Mouse (Mus musculus) forebrain, embryonic 15.5 days (tissue): ENCODE measurements around the gene Ubc. TPM values are rescaled to one million over a fixed set of nuclear protein-coding genes. Genes with fewer than 3 reads are reported as not detected.

Experiments
- ATAC-seq: fragments of 200-750 bp; cut with Nextera tagmentation; replicated peaks from 2 replicates; pipeline ENCODE4 v1.8.0; 2017; ENCODE audit warnings: mild to moderate bottlenecking, moderate TSS enrichment, moderate library complexity
- H3K27ac ChIP-seq: fragments of 300-500 bp; sonication (generic); replicated peaks from 2 replicates; pipeline ENCODE4 v1.5.1; 2015; ENCODE audit warnings: mild to moderate bottlenecking, inconsistent platforms
- H3K27me3 ChIP-seq: fragments of 300-500 bp; sonication (generic); 2 replicates; pipeline ENCODE4 v1.6.1; 2015; ENCODE audit warnings: inconsistent platforms
- H3K36me3 ChIP-seq: fragments of 300-500 bp; sonication (generic); 2 replicates; pipeline ENCODE4 v1.6.1; 2015; ENCODE audit warnings: mild to moderate bottlenecking, inconsistent platforms
- H3K4me1 ChIP-seq: fragments of 300-500 bp; sonication (generic); 2 replicates; pipeline ENCODE4 v1.6.1; 2015; ENCODE audit warnings: inconsistent platforms
- H3K4me2 ChIP-seq: fragments of 300-500 bp; sonication (generic); replicated peaks from 2 replicates; pipeline ENCODE4 v1.6.1; 2015; ENCODE audit warnings: mild to moderate bottlenecking, inconsistent platforms
- H3K4me3 ChIP-seq: fragments of 300-500 bp; sonication (generic); 2 replicates; pipeline ENCODE4 v1.5.1; 2015; ENCODE audit warnings: mild to moderate bottlenecking, inconsistent platforms
- H3K9ac ChIP-seq: fragments of 300-500 bp; sonication (generic); replicated peaks from 2 replicates; pipeline ENCODE4 v1.6.1; 2015; ENCODE audit warnings: mild to moderate bottlenecking, inconsistent platforms
- H3K9me3 ChIP-seq: fragments of 300-500 bp; sonication (generic); 2 replicates; pipeline ENCODE4 v1.6.1; 2016; ENCODE audit warnings: inconsistent platforms
- WGBS: fragments of 180-500 bp; shearing (Covaris S2); methylation state at CpG from one replicate; pipeline ENCODE4 v1.1.7; 2015; ENCODE audit warnings: mixed read lengths; 5-methylcytosine and 5-hydroxymethylcytosine counted together
- polyA plus RNA-seq: library from polyadenylated mRNA; unstranded; fragments of >200 nt; fragmentation: Nextera tagmentation; extraction: Ambion mirVana; gene quantifications from 2 replicates; pipeline ENCODE4 v1.2.1, GENCODE M21; 2015

Ubc gene
- polyA plus RNA-seq, 1 experiment from 2014 or later: 1,278 TPM

GRCm38 (mm10) chr5:125409348-125410090 is 19.5 kb upstream of the Ubc start:
- no peaks in the 10 kb centered on the region for H3K27me3 ChIP-seq
- WGBS: 11% methylated on average over 20 of the region's 20 CpGs
- peak overlapping the region; percentile 27 for H3K4me3 ChIP-seq
- peaks cover 15% of the 10 kb centered on the region for H3K36me3 ChIP-seq
- no peak overlapping the region for H3K9ac ChIP-seq
- H3K4me2 ChIP-seq: no peak overlapping the region
- peaks cover 13% of the 10 kb centered on the region for H3K4me1 ChIP-seq
- ATAC-seq: no peak
- no peaks in the 10 kb centered on the region for H3K9me3 ChIP-seq
- H3K27ac ChIP-seq: peak overlapping the region; percentile 53; the same call in 1 of the 2 replicates

- Histone ChIP-seq H3K4me3 (peak overlapping the region; percentile 27), H3K4me1 (peaks cover 15% of the 10 kb centered on the region), H3K9ac (no peak overlapping the region), H3K9me3 (no peaks in the 10 kb centered on the region), H3K27ac (peak overlapping the region; percentile 53; the same call in 1 of the 2 replicates), H3K27me3 (no peaks in the 10 kb centered on the region), H3K36me3 (peaks cover 10% of the 10 kb centered on the region), H3K4me2 (peak overlapping the region; percentile 8; the same call in 1 of the 2 replicates)
- under 1% methylated on average over 13 of the region's 13 CpGs for WGBS
- peak; percentile 5; the same call in 1 of the 2 replicates for ATAC-seq
These were observed 18.8 kb upstream of the Ubc start for GRCm38 (mm10) chr5:125408842-125409241.

DNA sequence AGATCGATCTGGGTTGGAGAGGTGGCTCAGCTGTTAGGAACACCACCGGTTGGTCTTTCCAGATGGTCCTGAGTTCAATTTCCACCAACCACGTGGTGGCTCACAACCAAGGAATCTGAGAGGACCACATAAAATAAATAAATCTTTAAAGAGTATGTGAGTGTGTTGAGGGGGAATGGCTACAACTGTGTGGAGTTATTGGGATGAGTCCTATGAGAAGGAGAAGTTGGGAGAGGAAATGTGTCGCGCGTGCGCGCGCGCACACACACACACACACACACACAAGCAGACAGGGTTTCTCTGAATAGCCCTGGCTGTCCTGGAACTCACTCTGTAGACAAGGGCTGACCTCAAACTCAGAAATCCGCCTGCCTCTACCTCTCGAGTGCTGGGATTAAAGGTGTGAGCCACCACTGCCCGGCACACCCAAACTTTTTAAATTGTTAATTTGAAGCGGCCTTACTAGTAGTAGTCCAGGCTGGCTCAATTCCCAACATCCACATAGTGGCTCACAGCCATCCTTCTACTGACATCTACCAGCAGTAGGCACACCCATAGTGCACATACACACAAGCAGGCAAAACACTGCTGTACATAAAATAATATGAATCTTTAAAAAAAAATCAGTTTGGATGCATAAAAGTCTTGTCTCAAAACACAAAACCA is 18.0 kb upstream of the Ubc start:
- H3K4me2 ChIP-seq: no peak overlapping the region
- H3K9ac ChIP-seq: no peak overlapping the region
- 73% methylated on average over 14 of the region's 14 CpGs for WGBS
- H3K9me3 ChIP-seq: no peaks in the 10 kb centered on the region
- peak overlapping the region; percentile 13; the same call in 1 of the 2 replicates for H3K27ac ChIP-seq
- H3K36me3 ChIP-seq: peaks cover 3% of the 10 kb centered on the region; the same call in 1 of the 2 replicates
- ATAC-seq: no peak
- no peaks in the 10 kb centered on the region for H3K27me3 ChIP-seq
- H3K4me1 ChIP-seq: peaks cover 17% of the 10 kb centered on the region
- no peak overlapping the region for H3K4me3 ChIP-seq

- peak overlapping the region; percentile 93 for H3K27ac ChIP-seq
- peak overlapping the region; percentile 60 for H3K4me3 ChIP-seq
- peaks cover 17% of the 10 kb centered on the region for H3K4me1 ChIP-seq
- 60% methylated on average over 13 of the region's 13 CpGs for WGBS
- no peaks in the 10 kb centered on the region for H3K27me3 ChIP-seq
- no peaks in the 10 kb centered on the region for H3K9me3 ChIP-seq
- H3K4me2 ChIP-seq: peak overlapping the region; percentile 69
- no peaks in the 10 kb centered on the region for H3K36me3 ChIP-seq
- peak overlapping the region; percentile 59 for H3K9ac ChIP-seq
- ATAC-seq: no peak
These were observed 17.2 kb upstream of the Ubc start for GRCm38 (mm10) chr5:125407020-125407830.

DNA sequence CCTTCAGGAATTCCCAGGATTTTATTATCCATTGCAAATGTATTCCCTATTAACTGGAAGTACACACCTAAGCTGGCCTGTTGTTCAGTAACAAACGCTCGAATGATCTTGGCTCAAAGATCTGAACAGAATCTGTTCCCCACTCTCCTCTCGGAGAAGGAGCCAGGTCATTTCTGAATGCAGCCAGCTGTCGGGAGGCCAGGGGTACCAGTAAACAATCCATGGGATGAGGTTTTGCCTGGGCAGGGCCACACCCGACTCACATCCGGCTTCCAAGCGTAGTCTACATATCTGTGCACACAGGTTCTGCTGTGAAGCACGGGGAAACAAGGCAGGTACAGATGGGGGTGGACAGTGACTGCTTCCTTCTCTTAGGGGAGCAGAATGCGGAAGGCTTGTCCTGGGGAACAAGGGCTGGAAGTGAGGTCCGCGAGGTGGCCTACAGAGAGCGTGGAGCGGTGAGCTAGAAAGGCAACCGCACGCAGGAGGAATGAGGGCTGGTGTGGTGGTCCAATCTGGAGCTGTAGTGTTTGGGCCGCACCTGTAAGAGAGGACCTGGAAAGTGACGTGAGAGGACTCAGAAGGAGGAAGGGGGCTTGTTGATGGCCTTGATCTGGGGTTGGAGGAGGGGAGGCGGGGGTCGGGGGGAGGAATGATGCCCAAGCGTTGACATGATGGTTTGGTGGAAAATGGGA is 16.5 kb upstream of the Ubc start:
- ATAC-seq: peak; percentile 39; the same call in 1 of the 2 replicates
- no peaks in the 10 kb centered on the region for H3K36me3 ChIP-seq
- peak overlapping the region; percentile 59 for H3K9ac ChIP-seq
- H3K27me3 ChIP-seq: no peaks in the 10 kb centered on the region
- H3K4me2 ChIP-seq: peak overlapping the region; percentile 69
- H3K4me1 ChIP-seq: peaks cover 17% of the 10 kb centered on the region
- peak overlapping the region; percentile 60 for H3K4me3 ChIP-seq
- H3K27ac ChIP-seq: peak overlapping the region; percentile 93
- WGBS: under 1% methylated on average over 20 of the region's 20 CpGs
- H3K9me3 ChIP-seq: no peaks in the 10 kb centered on the region

GRCm38 (mm10) chr5:125405546-125406248 is 15.7 kb upstream of the Ubc start:
- Histone ChIP-seq H3K4me3 (peak overlapping the region; percentile 60), H3K27ac (peak overlapping the region; percentile 93), H3K4me1 (peaks cover 17% of the 10 kb centered on the region), H3K36me3 (no peaks in the 10 kb centered on the region), H3K27me3 (no peaks in the 10 kb centered on the region), H3K9ac (peak overlapping the region; percentile 61), H3K4me2 (peak overlapping the region; percentile 69), H3K9me3 (no peaks in the 10 kb centered on the region)
- under 1% methylated on average over 31 of the region's 31 CpGs for WGBS
- ATAC-seq: peak; percentile 70

- Histone ChIP-seq H3K4me1 (peaks cover 17% of the 10 kb centered on the region), H3K27ac (peak overlapping the region; percentile 93), H3K4me3 (peak overlapping the region; percentile 60), H3K9ac (peak overlapping the region; percentile 61), H3K27me3 (no peaks in the 10 kb centered on the region), H3K4me2 (peak overlapping the region; percentile 66), H3K36me3 (no peaks in the 10 kb centered on the region), H3K9me3 (no peaks in the 10 kb centered on the region)
- under 1% methylated on average over 28 of the region's 28 CpGs for WGBS
- peak; percentile 33; the same call in 1 of the 2 replicates for ATAC-seq
These were observed 15.0 kb upstream of the Ubc start for GRCm38 (mm10) chr5:125404903-125405545.

- H3K9ac ChIP-seq: peak overlapping the region; percentile 61
- no peaks in the 10 kb centered on the region for H3K27me3 ChIP-seq
- peak overlapping the region; percentile 66 for H3K4me2 ChIP-seq
- peak overlapping the region; percentile 93 for H3K27ac ChIP-seq
- peaks cover 17% of the 10 kb centered on the region for H3K4me1 ChIP-seq
- H3K4me3 ChIP-seq: peak overlapping the region; percentile 60
- ATAC-seq: no peak
- H3K36me3 ChIP-seq: no peaks in the 10 kb centered on the region
- no peaks in the 10 kb centered on the region for H3K9me3 ChIP-seq
- under 1% methylated on average over 7 of the region's 7 CpGs for WGBS
These were observed 14.5 kb upstream of the Ubc start for GRCm38 (mm10) chr5:125404536-125404902.

DNA sequence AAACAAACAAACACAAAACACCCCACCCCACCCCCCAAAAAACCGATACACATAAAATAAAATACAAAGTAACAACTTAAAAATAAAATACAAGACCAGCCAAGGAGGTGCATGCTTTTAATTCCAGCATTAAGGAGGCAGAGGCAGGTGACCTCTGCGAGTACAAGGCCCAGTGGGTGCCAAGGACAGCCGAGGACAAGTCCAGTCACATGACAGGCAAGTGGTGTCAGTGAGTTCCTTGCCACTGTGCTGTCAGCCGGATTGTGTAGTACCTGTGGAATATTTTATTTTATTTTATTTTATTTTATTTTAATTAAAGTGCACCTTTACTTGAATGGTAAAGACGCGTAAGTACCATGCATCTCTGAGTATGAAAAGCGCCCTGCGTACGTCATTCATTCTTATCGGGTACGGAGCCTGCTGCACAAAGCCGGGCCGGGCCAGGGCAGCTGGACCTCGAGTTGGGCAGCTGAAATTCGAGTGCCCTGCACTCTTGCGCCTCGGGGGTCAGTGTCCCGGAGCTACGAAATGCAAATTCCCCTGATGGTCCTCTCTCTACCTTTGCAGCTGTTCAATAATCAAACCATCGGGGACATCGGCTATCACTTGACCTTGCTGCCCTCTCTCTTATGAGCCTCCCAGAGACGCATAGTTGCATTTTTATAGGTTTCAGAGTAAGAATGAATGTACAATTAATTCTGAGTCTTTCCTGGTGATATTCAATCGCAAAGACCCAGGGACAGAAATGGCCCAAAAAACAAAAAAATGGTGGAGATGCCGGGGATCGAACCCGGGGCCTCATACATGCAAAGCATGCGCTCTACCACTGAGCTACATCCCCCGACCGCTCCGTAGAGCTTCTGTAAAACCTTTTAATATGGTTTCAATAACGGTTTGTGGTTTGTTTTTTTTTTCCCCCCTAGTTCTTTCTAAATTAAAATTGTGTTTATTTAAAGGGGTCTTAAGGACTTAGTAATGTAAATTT is 13.8 kb upstream of the Ubc start:
- H3K27ac ChIP-seq: peak overlapping the region; percentile 38; the same call in 1 of the 2 replicates
- peak overlapping the region; percentile 60 for H3K4me3 ChIP-seq
- 11% methylated on average over 31 of the region's 31 CpGs for WGBS
- H3K4me1 ChIP-seq: peaks cover 17% of the 10 kb centered on the region
- H3K9ac ChIP-seq: peak overlapping the region; percentile 35
- H3K27me3 ChIP-seq: no peaks in the 10 kb centered on the region
- H3K9me3 ChIP-seq: no peaks in the 10 kb centered on the region
- H3K4me2 ChIP-seq: peak overlapping the region; percentile 66
- no peaks in the 10 kb centered on the region for H3K36me3 ChIP-seq
- ATAC-seq: no peak; the same call in 1 of the 2 replicates

DNA sequence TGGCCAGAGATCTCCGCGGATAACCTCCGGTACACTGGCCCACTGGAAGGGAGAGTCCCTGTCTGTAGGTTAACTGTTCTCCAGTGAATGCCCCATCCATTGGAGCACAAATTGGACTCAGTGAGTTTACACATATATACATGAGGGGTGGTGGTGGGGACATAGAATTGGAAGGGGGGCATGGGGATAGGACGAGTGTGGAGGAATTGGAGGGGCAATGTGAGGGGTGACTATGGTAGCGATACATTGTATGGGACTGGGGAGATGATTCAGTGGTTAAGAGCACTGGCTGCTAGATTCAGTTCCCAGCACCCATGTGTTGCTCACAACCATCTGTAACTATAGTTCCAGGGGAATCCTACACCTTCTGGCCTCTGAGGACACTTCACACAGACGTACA is 13.0 kb upstream of the Ubc start:
- WGBS: 67% methylated on average over 6 of the region's 6 CpGs
- H3K4me1 ChIP-seq: peaks cover 17% of the 10 kb centered on the region
- H3K27ac ChIP-seq: no peak overlapping the region

More for the DNA sequence above, 13.0 kb upstream of the Ubc start:
- Histone ChIP-seq H3K27me3 (no peaks in the 10 kb centered on the region), H3K36me3 (no peaks in the 10 kb centered on the region), H3K9ac (no peak overlapping the region), H3K4me3 (no peak overlapping the region), H3K4me2 (no peak overlapping the region), H3K9me3 (no peaks in the 10 kb centered on the region)
- ATAC-seq: no peak
